Mouse (Mus musculus): Measurements from ENCODE around the gene Dock3.

GRCm38 (mm10) chr9:107277603-107278002 lies 45.9 kb upstream of the Dock3 start:
- TF ChIP-seq POLR2A (IDR thresholded peaks at IDR 0.05; ENCODE audit: insufficient read depth, low read depth, low read length) (no peak), CTCF (IDR thresholded peaks at IDR 0.05) (no peak)

Measured in heart, adult 2 months (tissue).